7 mouse cellular contexts compared by ENCODE assay signal in the genomic region with DNA sequence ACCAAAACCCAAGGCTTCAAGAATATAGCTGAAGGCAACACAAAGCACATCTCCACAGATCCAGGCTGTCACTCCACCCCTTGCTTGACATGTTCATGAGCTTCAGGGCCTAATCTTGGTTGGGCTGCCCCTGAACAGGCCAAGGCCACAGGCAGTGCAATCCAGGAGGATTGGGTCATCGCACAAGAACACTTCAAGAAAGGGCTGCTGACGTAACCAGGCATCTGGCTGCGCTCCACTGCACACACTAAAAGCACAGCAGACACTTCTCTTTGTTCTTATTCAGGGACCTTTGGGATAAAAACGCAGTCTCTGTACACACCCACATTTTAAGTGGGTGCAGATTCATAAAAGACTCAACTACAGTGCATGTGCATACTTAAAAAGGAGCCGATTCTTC. TPM values are rescaled to one million over a fixed set of nuclear protein-coding genes. Genes with fewer than 3 reads are reported as not detected.
A peak's percentile ranks its signal among the peaks of the same experiment; 100 is the strongest.
DNase-seq lines count a peak whose midpoint lies in the region; ATAC-seq lines count a peak whose summit lies in the region.

No protein-coding gene starts in this region.

- intact Hi-C loops in left cerebral cortex, postnatal 25 days (cut with DNase I), result no loop called here

- H3K4me3 ChIP-seq in liver, embryonic 11.5 days (ENCODE audit: low read depth, low read length), result no peak overlapping the region
- H3K4me3 ChIP-seq in hindbrain, embryonic 16.5 days (ENCODE audit: low read length), result no peak overlapping the region

- H3K9me3 ChIP-seq in liver, embryonic 11.5 days (ENCODE audit: control insufficient read depth, low read length), result no peaks in the 10 kb centered on the region
- no peaks in the 10 kb centered on the region for H3K9me3 ChIP-seq in hindbrain, embryonic 16.5 days (ENCODE audit: control insufficient read depth, low read length)

- H3K27me3 ChIP-seq in liver, embryonic 11.5 days (replicated peaks; ENCODE audit: control insufficient read depth, insufficient read depth, low read length), result no peaks in the 10 kb centered on the region
- H3K27me3 ChIP-seq in hindbrain, embryonic 16.5 days (replicated peaks; ENCODE audit: control insufficient read depth, insufficient read depth, low read length), result no peaks in the 10 kb centered on the region

- no peaks in the 10 kb centered on the region for H3K36me3 ChIP-seq in liver, embryonic 11.5 days (ENCODE audit: control insufficient read depth, insufficient read depth, low read length)
- H3K36me3 ChIP-seq in hindbrain, embryonic 16.5 days (ENCODE audit: control insufficient read depth, insufficient read depth, low read length), result no peaks in the 10 kb centered on the region

- H3K4me1 ChIP-seq in liver, embryonic 11.5 days (replicated peaks; ENCODE audit: control insufficient read depth, insufficient read depth, low read length), result no peaks in the 10 kb centered on the region
- no peaks in the 10 kb centered on the region for H3K4me1 ChIP-seq in hindbrain, embryonic 16.5 days (ENCODE audit: control insufficient read depth, insufficient read depth, low read depth, low read length)

- no peak overlapping the region for H3K9ac ChIP-seq in liver, embryonic 11.5 days (ENCODE audit: low read depth, low read length)
- H3K9ac ChIP-seq in hindbrain, embryonic 16.5 days (ENCODE audit: low read depth, low read length), result no peak overlapping the region

- no peak for ATAC-seq in liver, embryonic 11.5 days (replicated peaks; ENCODE audit: low FRiP score)
- no peak for ATAC-seq in hindbrain, embryonic 16.5 days

- no peak overlapping the region for H3K27ac ChIP-seq in liver, embryonic 11.5 days (ENCODE audit: low read depth, low read length)
- H3K27ac ChIP-seq in hindbrain, embryonic 16.5 days (ENCODE audit: low read depth, low read length), result no peak overlapping the region

- no peak overlapping the region for H3K4me2 ChIP-seq in liver, embryonic 11.5 days
- H3K4me2 ChIP-seq in hindbrain, embryonic 16.5 days (ENCODE audit: low read length), result no peak overlapping the region

- DNase-seq in testis, postnatal 14 days (ENCODE audit: low spot score), result peak; percentile 38
- no peak for DNase-seq in testis, postnatal 10 days (ENCODE audit: low spot score)
- peak; percentile 25 for DNase-seq in fat pad, adult 2 months (ENCODE audit: extremely low read depth, low read depth, low spot score)
- DNase-seq in left cerebral cortex, postnatal 25 days (ENCODE audit: low spot score in 2 of 2), result peak; percentile 4 to 62
- DNase-seq in layer of hippocampus, postnatal 36 days, result no peak
- DNase-seq in liver, embryonic 11.5 days (ENCODE audit: low spot score), result no peak

- 80% methylated on average over 5 of the region's 5 CpGs for WGBS in liver, embryonic 11.5 days
- 33% methylated on average over 5 of the region's 5 CpGs for WGBS in hindbrain, embryonic 16.5 days

RNA-seq across cellular contexts. Expression of gene Atp11a, which starts 26.0 kb away (rescaled TPM):
- total RNA-seq in left cerebral cortex, postnatal 25 days (2021), result 10 to 100 TPM; 46.3 to 55.0 TPM
- total RNA-seq in layer of hippocampus, postnatal 36 days (2021), result 10 to 100 TPM; 51.5 to 61.5 TPM
- 5.4 and 7.0 TPM in 2 replicates for polyA plus RNA-seq in liver, embryonic 11.5 days (2014; fragmentation: Nextera tagmentation; extraction: Ambion mirVana)
- 8.9 and 9.5 TPM in 2 replicates for polyA plus RNA-seq in hindbrain, embryonic 16.5 days (2015; fragmentation: Nextera tagmentation; extraction: Ambion mirVana)

RNA-seq across cellular contexts. Expression of gene Tubgcp3, which starts 58.7 kb away (rescaled TPM):
- 10 to 100 TPM; 31.6 to 34.4 TPM for total RNA-seq in left cerebral cortex, postnatal 25 days (2021)
- 10 to 100 TPM; 34.9 to 37.5 TPM for total RNA-seq in layer of hippocampus, postnatal 36 days (2021)
- 56.3 and 63.7 TPM in 2 replicates for polyA plus RNA-seq in liver, embryonic 11.5 days (2014; fragmentation: Nextera tagmentation; extraction: Ambion mirVana)
- polyA plus RNA-seq in hindbrain, embryonic 16.5 days (2015; fragmentation: Nextera tagmentation; extraction: Ambion mirVana), result 37.2 and 41.7 TPM in 2 replicates

Comparison
In these comparisons a context has a peak if more than half of its experiments do, and no peak if none do; other contexts are left out.
1. DNase-seq: peak in testis, postnatal 14 days (single experiment), fat pad, adult 2 months (single experiment) and left cerebral cortex, postnatal 25 days (2 of 2); none in testis, postnatal 10 days (single experiment), layer of hippocampus, postnatal 36 days (0 of 2) and liver, embryonic 11.5 days (single experiment).